Mouse (Mus musculus) bone marrow macrophage, adult 2 months (primary cell): ENCODE data around the gene Aldh1a7. TPM values are rescaled to one million over a fixed set of nuclear protein-coding genes. Genes with fewer than 3 reads are reported as not detected.
"Not testable (repeated sequence)": the region's sequence is repeated elsewhere in the genome, so short reads cannot be mapped to it uniquely, and the experiment has no call there.

Experiments used
- H3K27ac ChIP-seq: 2 replicates; pipeline ENCODE4 v1.5.1; 2012; ENCODE audit warnings: low read depth, low read length; ENCODE audit not compliant: insufficient read depth
- H3K4me1 ChIP-seq: 2 replicates; pipeline ENCODE4 v1.6.1; 2012; ENCODE audit warnings: low read length; ENCODE audit not compliant: control insufficient read depth, insufficient read depth
- H3K4me3 ChIP-seq: 2 replicates; pipeline ENCODE4 v1.5.1; 2012; ENCODE audit warnings: mild to moderate bottlenecking, low read length, moderate library complexity; ENCODE audit not compliant: insufficient read depth
- CTCF ChIP-seq: IDR thresholded peaks from 2 replicates; pipeline ENCODE4 v1.5.1; 2012; ENCODE audit warnings: low read depth, mild to moderate bottlenecking, low read length, moderate library complexity
- POLR2A ChIP-seq: IDR thresholded peaks from 2 replicates; pipeline ENCODE4 v1.6.1; 2012; ENCODE audit warnings: mild to moderate bottlenecking, low read depth, low read length, borderline replicate concordance
- polyA plus RNA-seq: library from polyadenylated mRNA; stranded (reverse); fragments of >200 nt; gene quantifications from 2 replicates; pipeline ENCODE4 v1.2.4, GENCODE M21; 2012; ENCODE audit not compliant: missing spikeins, insufficient read depth, insufficient read length

Aldh1a7 gene
- polyA plus RNA-seq, 1 experiment: not detected

DNA sequence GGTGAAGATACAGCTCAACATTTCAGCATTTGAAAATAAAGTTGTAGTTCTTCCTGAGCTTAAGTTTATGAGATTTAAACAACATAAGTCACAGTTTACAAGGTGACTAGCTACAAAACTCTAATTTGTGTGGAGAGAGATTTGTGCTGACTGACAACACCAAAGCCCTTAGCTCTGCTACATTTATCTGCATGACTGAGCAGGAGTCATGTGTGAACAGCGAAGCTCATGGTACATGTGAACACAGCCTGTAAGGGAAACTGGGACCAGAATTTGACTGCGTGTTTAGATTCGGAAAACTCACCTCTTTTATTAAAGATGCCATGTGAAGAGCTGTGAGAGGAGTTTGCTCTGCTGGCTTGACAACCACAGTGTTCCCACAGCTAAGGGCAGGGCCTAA is 11.7 kb downstream of the Aldh1a7 start:
- Histone ChIP-seq H3K4me1 (no peaks in the 10 kb centered on the region), H3K27ac (no peak overlapping the region), H3K4me3 (no peak overlapping the region)
- TF ChIP-seq CTCF: no peak
- no peak for TF ChIP-seq POLR2A

DNA sequence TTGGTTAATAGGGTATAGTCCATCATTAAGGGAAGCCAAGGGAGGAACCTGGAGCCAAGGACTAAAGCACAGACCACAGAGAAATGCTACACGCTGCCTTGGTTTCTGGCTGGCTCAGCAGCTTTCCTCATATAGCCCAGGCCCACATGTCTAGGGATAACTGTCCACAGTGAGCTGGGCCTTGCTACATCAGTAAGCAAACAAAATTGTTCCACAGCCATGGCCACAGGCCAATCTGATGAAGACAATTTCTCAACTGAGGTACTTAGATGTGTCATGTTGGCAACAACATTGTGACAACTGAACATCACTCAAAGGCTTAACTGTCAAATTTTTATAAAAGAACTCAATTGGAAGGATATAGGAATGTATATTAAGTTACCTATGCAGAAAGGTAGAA is 12.3 kb downstream of the Aldh1a7 start:
- TF ChIP-seq POLR2A: no peak
- TF ChIP-seq CTCF: no peak
- Histone ChIP-seq H3K4me1 (no peaks in the 10 kb centered on the region), H3K27ac (no peak overlapping the region), H3K4me3 (no peak overlapping the region)

DNA sequence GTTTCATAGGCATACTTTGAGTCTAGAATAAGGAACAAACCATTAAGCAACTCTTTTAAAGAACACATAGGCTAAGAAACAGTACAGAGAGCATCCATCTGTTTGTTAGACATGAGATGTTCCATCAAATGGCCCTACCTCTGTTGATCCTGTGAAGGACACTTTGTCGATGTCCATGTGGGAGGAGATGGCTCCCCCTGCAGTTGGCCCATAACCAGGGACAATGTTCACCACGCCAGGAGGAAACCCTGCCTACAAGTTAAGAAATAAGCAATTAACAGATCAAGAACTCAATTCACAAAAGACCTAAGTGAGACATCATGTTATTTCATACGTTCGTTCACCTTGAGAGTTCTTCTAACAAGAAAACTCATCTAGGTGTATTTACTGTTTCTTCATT is 12.8 kb downstream of the Aldh1a7 start:
- TF ChIP-seq CTCF: no peak
- TF ChIP-seq POLR2A: no peak
- Histone ChIP-seq H3K4me3 (no peak overlapping the region), H3K27ac (no peak overlapping the region), H3K4me1 (no peaks in the 10 kb centered on the region)

DNA sequence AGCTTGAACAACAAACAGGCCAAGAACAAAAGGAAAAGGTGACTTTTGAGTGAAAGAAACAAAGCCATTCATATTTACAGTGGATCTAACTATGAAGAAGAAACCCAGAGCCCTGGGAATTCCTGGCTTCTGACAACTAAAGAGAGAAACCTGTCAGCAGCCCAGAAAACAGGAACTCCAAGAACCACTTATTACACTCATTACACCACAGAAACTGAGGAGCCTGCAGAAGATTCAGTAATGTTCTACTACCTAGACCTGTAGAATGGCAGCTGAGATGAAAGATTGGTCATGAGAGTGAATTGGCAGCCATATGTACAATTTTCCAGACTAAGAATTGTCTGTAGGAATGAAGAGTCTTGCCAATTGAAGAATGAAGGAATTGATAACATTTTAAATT is 20.2 kb downstream of the Aldh1a7 start:
- H3K4me1 ChIP-seq: no peaks in the 10 kb centered on the region
- H3K4me3 ChIP-seq: no peak overlapping the region
- TF ChIP-seq CTCF (no peak), POLR2A (no peak)
- no peak overlapping the region for H3K27ac ChIP-seq

DNA sequence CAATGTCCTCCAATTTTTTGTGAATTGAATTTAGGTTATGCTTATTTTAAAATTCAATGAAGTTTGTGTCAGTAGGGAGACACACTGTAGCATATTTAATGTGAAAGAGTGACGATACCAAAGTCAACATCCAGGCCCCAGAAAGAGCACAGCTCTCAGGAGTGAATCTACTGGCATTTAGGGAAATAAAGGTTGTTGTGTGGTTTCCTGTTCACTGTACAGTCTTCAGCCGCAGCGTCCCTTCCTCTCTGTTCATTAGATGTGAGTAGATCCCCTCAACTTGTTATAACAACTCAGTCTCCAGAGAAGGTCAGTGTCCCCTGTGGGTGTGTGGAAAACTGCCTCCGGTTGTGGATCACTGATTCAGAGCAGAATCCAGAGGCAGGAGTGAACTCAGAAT is 20.6 kb downstream of the Aldh1a7 start:
- Histone ChIP-seq H3K4me3 (no peak overlapping the region), H3K4me1 (no peaks in the 10 kb centered on the region), H3K27ac (no peak overlapping the region)
- TF ChIP-seq CTCF (no peak), POLR2A (no peak)

DNA sequence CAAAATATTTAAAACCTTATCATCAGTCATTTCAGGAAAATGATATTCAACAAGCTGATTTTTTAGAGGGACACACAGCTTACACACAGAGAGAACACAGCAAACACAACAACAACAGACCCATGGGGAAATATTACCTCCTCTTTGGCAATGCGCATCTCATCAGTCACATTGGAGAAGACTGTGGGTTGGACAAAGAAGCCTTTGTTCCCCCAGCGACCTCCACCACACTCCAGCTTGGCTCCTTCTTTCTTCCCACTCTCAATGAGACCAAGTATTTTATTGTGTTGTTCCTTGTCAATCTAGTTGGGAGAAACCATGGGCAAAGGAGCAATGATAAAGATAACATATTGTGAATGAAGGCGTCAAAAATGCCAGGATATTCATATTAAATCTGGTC is 25.3 kb downstream of the Aldh1a7 start:
- H3K4me1 ChIP-seq: no peaks in the 10 kb centered on the region
- no peak overlapping the region for H3K4me3 ChIP-seq
- TF ChIP-seq CTCF: no peak
- TF ChIP-seq POLR2A: no peak
- no peak overlapping the region for H3K27ac ChIP-seq

DNA sequence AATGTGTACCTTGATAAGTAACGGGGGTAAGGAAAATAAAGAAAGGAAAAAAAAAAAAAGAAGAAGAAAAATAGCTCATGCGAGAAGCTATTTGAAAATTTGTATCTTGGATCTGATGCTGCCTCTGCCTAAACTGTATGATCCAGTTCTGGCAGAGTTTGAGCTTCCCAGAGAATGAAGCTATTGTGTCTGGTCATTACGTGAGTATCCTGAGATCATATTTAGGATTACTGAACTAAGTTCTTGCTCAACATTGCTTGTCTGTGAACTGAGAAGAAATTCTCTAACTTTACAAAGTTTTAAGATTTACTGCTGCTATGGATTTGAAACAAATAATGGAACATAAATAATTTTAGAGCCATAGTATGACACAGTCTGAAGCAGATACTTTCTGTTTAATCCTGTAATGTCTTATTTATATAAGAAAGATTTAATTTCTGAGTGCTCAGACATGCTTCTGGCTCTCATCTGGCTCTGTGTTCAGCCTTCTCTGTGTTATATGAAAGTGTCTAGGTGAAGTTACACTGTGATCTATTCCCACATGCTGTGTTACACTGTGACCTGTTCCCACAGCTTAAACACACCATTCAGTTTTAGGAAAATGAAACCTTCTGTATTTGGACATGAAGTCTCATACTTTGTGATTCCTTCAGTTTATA is 49.5 kb downstream of the Aldh1a7 start:
- Histone ChIP-seq H3K4me1 (no peaks in the 10 kb centered on the region), H3K27ac (no peak overlapping the region), H3K4me3 (no peak overlapping the region)
- TF ChIP-seq CTCF (no peak), POLR2A (no peak)

DNA sequence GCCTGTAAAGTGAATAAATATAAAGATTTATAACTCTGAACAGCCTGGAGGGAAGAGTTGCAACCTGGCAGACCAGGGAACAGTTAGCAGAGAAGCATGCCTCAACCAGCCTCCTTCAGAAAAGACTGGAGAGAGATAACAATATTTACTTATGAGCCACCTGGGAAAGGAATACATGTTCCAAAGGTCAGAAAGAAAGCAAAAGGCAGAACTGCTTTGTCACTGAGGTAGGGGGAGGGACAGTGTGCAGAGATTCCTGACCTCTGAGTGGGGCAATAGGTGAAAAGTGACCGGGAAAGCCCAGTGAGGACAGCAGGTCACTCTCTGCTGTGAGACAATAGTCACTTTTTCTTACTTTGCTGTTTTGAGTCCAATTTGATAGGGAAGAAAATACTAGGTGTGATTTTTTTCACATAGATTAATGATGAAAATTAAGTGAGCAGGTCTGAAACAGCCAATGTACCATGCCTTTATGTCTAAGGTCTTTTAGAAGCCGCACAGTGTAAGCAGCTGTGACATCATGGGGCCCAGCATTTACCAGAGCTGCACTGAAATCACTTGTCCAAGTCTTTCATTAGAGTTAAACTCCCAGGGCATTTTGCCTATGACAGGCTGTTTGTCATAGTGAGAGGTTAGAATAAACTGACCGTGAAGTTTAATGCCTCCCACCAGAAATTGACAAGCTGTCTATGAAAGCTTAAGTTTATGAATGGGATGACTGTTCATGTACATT is 73.1 kb downstream of the Aldh1a7 start:
- no peak overlapping the region for H3K27ac ChIP-seq

DNA sequence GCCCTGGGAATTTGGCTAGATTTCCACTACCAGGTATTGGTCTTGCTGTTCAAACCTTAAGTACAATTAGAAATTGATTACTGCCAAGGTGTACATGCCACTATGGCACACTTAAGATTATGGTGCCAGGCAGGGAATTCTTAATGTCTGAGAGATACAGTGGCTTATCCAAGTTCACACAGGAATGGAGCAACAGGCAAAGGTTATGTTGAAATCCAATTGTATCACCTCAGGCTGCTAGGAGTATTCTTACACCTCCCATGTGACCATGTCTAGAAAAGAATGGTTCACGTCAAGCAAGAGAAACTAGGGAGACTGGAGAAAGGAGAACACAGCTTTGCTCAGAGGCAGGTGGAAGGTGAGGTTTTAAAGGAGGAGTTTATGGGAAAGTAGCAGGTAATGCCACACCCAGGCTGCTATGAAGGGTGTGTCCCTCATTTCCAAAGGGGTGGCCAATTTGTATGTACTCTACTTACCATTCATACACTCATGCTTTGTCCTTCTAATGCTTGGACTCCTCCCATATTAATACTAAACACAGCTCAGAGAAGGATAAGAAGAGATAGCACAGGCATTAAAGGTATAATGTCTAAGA is 74.2 kb downstream of the Aldh1a7 start:
- Histone ChIP-seq H3K4me1 (no peaks in the 10 kb centered on the region), H3K4me3 (no peak overlapping the region), H3K27ac (no peak overlapping the region)
- TF ChIP-seq CTCF (no peak), POLR2A (no peak)

More for the DNA sequence above, 73.1 kb downstream of the Aldh1a7 start:
- Histone ChIP-seq H3K4me1 (no peaks in the 10 kb centered on the region), H3K4me3 (no peak overlapping the region)
- TF ChIP-seq CTCF: no peak
- no peak for TF ChIP-seq POLR2A

DNA sequence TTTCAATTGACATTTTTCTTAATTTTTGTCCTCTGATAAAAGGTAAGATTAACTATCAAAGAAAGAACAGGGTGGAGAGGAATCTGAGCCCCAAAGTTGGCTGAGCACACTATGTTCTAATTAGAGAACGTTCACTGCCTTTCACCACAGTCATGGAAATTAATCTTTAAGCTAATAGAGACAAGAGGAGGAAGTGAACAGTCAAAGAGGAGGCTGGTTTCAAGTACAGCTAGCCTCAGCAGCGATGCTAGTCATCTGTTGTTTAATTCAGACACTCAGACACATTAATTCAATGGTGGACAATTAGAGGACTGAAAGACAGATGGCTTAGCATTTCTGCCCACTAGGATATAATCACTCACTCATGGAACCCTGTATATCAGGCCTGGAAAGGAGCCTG is 77.4 kb downstream of the Aldh1a7 start:
- Histone ChIP-seq H3K4me3 (no peak overlapping the region), H3K27ac (no peak overlapping the region), H3K4me1 (no peaks in the 10 kb centered on the region)
- TF ChIP-seq POLR2A (no peak), CTCF (no peak)

DNA sequence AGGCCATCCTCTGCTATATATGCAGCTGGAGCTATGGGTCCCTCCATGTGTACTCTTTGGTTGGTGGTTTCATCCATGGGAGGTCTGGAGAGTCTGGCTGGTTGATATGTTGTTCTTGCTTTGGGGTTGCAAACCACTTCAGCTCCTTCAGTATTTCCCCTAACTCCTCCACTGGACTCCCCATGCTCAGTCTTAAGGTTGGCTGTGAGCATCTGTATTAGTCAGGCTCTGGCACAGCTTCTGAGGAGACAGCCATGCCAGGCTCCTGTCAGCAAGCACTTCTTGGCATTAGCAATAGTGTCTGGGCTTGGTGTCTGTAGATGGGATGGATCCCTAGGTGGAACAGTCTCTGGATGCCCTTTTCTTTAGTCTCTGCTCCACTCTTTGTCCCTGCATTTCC is 79.9 kb downstream of the Aldh1a7 start:
- H3K4me3 ChIP-seq, H3K27ac ChIP-seq, H3K4me1 ChIP-seq: not testable (repeated sequence)
